Mouse (Mus musculus) megakaryocyte, embryonic 14.5 days (primary cell): ENCODE measurements around the gene Gp1ba. TPM values are rescaled to one million over a fixed set of nuclear protein-coding genes. Genes with fewer than 3 reads are reported as not detected.

Experiments
- H3K27me3 ChIP-seq: replicated peaks from 2 replicates; pipeline ENCODE3; 2012; ENCODE audit warnings: inconsistent platforms
- H3K36me3 ChIP-seq: replicated peaks from 2 replicates; pipeline ENCODE3; 2012; ENCODE audit warnings: low read length, inconsistent platforms, mixed read lengths
- H3K4me1 ChIP-seq: 2 replicates; pipeline ENCODE4 v1.6.1; 2012; ENCODE audit warnings: inconsistent platforms
- H3K4me3 ChIP-seq: replicated peaks from 2 replicates; pipeline ENCODE3; 2012; ENCODE audit warnings: moderate library complexity, mild to moderate bottlenecking, inconsistent platforms
- H3K9me3 ChIP-seq: 2 replicates; pipeline ENCODE4 v1.6.1; 2012; ENCODE audit warnings: inconsistent platforms
- FLI1 ChIP-seq: IDR thresholded peaks from 2 replicates; pipeline ENCODE4 v1.6.1; 2012; ENCODE audit warnings: low read length, inconsistent platforms, mixed read lengths
- GATA1 ChIP-seq: IDR thresholded peaks from 3 replicates; pipeline ENCODE4 v1.6.1; 2012; ENCODE audit warnings: mixed read lengths, low read length, inconsistent platforms, borderline replicate concordance
- polyA plus RNA-seq: library from polyadenylated mRNA; stranded (reverse); fragments of >175 nt; gene quantifications from 2 replicates; pipeline ENCODE4 v1.2.3, GENCODE M21; 2012; ENCODE audit warnings: low replicate concordance; ENCODE audit not compliant: insufficient read depth

Gene Gp1ba
- polyA plus RNA-seq, 1 experiment: 898 TPM

DNA sequence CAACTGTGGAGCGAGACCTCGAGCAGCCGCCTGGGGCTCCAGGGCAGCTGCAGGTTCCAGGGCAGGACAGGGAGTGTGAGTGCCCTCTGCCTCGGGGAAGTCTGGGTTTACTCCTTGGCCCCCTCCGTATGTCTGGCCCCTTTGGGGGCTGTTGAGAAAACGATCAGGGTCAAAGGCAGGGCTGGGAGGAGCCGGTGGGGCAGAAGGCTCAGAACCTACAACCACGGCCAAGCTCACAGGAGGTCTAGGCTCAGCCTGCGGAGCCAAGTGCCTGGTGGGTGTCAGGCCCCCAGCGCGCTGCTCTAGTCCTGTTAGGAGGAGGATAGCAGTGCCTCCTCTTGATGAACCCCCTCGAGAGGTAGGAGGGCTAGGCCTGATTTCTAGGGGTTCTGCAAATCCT is 42.2 kb downstream of the Gp1ba start:
- Histone ChIP-seq H3K27me3 (no peaks in the 10 kb centered on the region), H3K36me3 (peaks cover 98% of the 10 kb centered on the region), H3K9me3 (no peaks in the 10 kb centered on the region), H3K4me1 (peaks cover 62% of the 10 kb centered on the region), H3K4me3 (no peak overlapping the region)
- TF ChIP-seq FLI1 (no peak), GATA1 (no peak)

DNA sequence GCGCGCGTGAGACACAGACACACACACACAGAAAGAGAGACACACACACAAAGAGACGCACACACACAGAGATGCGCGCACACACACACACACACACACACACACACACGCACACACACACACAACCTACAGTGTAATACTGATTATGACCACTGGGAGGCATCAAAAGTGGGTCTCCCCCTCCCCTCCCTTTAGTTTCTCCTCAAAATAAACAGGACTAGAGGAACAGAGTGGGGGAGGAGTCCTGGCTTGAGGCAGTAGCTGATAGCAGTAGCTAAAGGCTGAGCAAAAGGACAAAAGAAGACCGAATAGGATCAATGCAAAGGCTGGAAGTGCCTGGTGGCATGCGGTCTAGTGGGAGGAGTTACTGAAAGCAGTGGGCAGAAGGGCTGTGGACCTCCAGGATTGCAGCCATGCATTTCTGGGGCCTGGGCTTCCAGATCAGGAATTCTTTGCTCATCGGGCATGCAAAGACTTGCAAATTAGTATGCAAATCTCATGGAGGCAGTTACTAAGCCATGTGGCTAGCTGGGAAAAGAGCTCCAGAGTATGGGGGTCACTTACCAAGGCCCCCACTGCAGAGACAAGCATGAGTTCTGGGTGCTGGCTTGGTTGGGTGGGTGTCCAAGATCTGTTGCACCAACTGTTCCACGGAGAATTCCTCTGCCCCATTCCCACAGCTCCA is 43.1 kb downstream of the Gp1ba start:
- Histone ChIP-seq H3K9me3 (no peaks in the 10 kb centered on the region), H3K27me3 (no peaks in the 10 kb centered on the region), H3K36me3 (peaks cover 91% of the 10 kb centered on the region), H3K4me3 (no peak overlapping the region), H3K4me1 (peaks cover 66% of the 10 kb centered on the region)
- TF ChIP-seq GATA1: no peak
- TF ChIP-seq FLI1: no peak

DNA sequence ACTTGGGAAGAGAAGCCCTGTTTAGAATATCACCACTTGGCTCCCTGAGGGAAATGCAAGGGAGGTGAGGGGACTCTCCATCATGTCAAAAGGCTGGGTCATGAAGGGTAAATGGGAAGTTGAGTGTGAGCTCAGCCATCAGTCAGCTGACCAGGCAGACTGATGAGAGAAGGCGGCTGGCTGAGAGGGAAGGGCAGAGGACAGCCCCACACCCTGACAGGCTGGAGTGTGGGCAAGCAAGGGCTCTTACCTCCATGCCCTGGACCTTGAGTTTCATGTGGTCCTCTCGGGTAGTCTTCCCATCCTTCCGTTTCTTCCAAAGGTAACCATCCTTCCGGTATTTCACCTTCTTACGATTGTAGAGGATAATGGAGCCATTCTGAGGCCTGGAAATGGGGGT is 44.7 kb downstream of the Gp1ba start:
- Histone ChIP-seq H3K4me1 (peaks cover 74% of the 10 kb centered on the region), H3K9me3 (no peaks in the 10 kb centered on the region), H3K4me3 (no peak overlapping the region), H3K36me3 (peaks cover 76% of the 10 kb centered on the region), H3K27me3 (no peaks in the 10 kb centered on the region)
- TF ChIP-seq GATA1: no peak
- TF ChIP-seq FLI1: no peak

DNA sequence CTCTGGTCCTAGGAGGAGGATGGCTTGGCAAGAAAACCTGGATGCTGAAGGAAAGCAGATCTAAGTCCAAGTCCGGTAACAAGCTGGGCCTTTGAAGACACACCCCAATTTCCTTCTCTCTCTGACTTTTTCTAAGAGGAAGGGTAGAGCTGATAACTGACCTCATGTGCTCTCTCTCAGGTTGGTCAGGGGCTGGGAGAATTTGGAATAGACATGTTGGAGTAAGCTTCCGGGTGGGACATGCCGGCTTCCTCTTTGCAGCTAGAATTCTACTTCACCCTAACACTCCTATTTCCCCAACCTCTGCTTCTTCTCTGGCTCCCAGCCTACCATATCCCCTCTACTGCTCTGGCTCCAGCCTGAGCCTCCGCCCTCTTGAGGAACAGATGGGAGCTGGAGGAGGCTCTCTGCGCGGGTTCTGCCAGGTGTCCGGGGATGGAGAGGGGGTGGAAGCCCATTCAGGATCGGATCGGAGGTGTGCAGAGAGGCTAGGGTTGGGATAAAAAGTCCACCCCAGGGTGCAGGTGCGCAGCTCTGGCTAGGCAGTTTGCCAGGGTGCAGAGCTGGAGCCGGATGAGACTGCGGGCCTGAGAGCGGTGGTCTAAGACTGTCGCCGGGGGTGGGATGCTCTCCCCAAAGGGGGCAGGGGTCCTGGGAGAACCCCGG is 48.1 kb downstream of the Gp1ba start:
- Histone ChIP-seq H3K27me3 (peaks cover 13% of the 10 kb centered on the region), H3K4me1 (peaks cover 61% of the 10 kb centered on the region), H3K36me3 (peaks cover 43% of the 10 kb centered on the region), H3K9me3 (no peaks in the 10 kb centered on the region), H3K4me3 (peak overlapping the region; percentile 95)
- TF ChIP-seq FLI1: no peak
- no peak for TF ChIP-seq GATA1

DNA sequence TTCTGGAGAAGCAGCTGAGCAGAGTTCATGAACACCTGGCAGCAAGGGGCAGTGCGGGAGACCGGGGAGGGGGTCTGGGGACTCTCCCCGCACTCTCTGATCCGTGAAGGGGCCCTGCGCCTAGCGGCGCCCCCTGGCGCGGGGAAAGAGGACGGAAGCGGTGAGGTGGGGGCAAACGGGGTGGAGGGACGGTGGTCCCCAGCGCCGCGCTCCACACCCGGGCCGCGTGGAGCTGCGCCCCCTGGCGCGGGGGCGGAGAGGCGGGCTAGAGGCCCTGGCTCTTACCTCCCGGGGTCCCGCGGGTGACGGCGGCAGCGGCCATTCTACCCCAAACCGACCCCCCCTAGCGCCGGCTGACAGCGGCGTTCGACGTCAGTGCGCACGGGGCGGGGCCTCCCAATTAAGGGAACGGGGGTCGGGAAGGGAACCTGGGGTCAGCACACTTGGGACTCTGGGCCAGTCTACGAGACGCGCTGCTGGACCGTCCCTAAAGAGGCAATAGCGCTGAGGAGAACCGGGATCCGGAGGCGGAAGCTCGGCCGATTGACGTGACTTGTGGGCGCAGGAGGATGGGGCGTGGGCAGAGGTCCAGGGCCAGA is 48.8 kb downstream of the Gp1ba start, which contains the start of gene Camta2:
Gene Camta2 (minus strand): TSS at position 505 of the 599 bp plus-strand sequence.
- peaks cover 54% of the 10 kb centered on the region for H3K4me1 ChIP-seq
- H3K9me3 ChIP-seq: no peaks in the 10 kb centered on the region
- TF ChIP-seq FLI1 (no peak), GATA1 (no peak)
- peaks cover 36% of the 10 kb centered on the region for H3K36me3 ChIP-seq
- H3K4me3 ChIP-seq: peak within 1 kb of the TSS; percentile 95
- H3K27me3 ChIP-seq: peaks cover 15% of the 10 kb centered on the region

DNA sequence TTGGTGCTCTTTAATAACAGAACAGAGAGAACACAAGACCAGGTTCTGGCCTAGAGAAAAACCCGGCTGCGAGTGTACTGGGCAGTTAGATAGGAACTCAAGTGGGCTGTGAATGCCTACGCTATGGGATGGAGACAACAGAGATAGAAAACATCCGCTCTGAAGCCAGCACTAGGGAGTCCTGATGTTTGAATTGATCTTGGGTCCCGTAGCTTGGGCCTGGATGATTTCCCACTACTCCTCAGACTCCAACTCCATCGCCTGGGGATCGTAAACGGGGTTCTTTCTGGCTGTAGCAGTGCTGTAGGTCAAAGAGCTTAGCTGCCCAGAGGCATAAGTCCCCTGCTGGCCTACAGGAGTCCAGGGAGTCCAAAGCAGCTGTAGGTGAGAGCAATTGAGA is 49.5 kb downstream of the Gp1ba start:
- no peak for TF ChIP-seq GATA1
- no peak for TF ChIP-seq FLI1
- no peaks in the 10 kb centered on the region for H3K9me3 ChIP-seq
- H3K27me3 ChIP-seq: peaks cover 16% of the 10 kb centered on the region
- peaks cover 48% of the 10 kb centered on the region for H3K4me1 ChIP-seq
- H3K36me3 ChIP-seq: peaks cover 29% of the 10 kb centered on the region
- peak overlapping the region; percentile 95 for H3K4me3 ChIP-seq

DNA sequence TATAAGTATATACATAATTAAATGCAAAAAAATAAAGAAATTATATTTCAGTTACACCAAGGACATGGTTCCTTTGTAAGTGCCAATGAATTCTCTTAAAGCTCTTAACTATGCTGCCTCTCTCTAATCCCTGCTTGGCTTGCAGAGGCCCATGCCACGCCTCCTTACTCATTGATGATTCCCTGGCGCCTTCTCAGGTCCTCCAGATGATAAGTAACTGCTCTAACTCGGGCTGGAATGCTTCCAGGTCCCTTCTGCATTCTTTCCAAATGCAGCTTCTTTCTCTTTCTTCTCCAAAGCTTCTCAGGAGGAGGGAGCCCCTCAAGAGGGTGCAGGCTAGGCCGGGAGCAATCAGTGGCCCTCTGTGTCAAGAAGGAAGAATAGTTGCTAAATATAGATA is 50.7 kb downstream of the Gp1ba start:
- Histone ChIP-seq H3K27me3 (peaks cover 22% of the 10 kb centered on the region), H3K4me1 (peaks cover 40% of the 10 kb centered on the region), H3K36me3 (peaks cover 17% of the 10 kb centered on the region), H3K4me3 (no peak overlapping the region), H3K9me3 (no peaks in the 10 kb centered on the region)
- TF ChIP-seq GATA1 (no peak), FLI1 (no peak)

Other genes with a start within 250 kb of the Gp1ba start
- 30.9 and 36.1 TPM in 2 replicates for gene Pelp1, start 229.1 kb upstream of the Gp1ba start, polyA plus RNA-seq
- gene Arrb2, start 206.5 kb upstream of the Gp1ba start, polyA plus RNA-seq: 1,596 and 3,155 TPM in 2 replicates
- gene Med11, start 187.2 kb upstream of the Gp1ba start, polyA plus RNA-seq: 47.7 and 52.0 TPM in 2 replicates
- gene Zmynd15, start 179.7 kb upstream of the Gp1ba start, polyA plus RNA-seq: 2.1 and 3.6 TPM in 2 replicates
- 1.4 and 23.1 TPM in 2 replicates for gene Cxcl16, start 179.1 kb upstream of the Gp1ba start, polyA plus RNA-seq
- gene Tm4sf5, start 133.9 kb upstream of the Gp1ba start, polyA plus RNA-seq: 0.55 TPM in 1 of 2 replicates, not detected in the other
- gene Vmo1, start 124.5 kb upstream of the Gp1ba start, polyA plus RNA-seq: not detected in 2 replicates
- gene Gltpd2, start 119.9 kb upstream of the Gp1ba start, polyA plus RNA-seq: not detected in 2 replicates
- 79.0 and 226 TPM in 2 replicates for gene Psmb6, start 113.8 kb upstream of the Gp1ba start, polyA plus RNA-seq
- gene Gm40193, start 106.2 kb upstream of the Gp1ba start, polyA plus RNA-seq: not detected in 2 replicates
- gene Pld2, start 99.1 kb upstream of the Gp1ba start, polyA plus RNA-seq: 1.1 TPM in 1 of 2 replicates, not detected in the other
- 122 and 129 TPM in 2 replicates for gene Mink1, start 76.2 kb upstream of the Gp1ba start, polyA plus RNA-seq
- not detected in 2 replicates for gene 4930544D05Rik, start 23.3 kb upstream of the Gp1ba start, polyA plus RNA-seq
- 0.83 TPM in 1 of 2 replicates, not detected in the other for gene Chrne, start 19.9 kb upstream of the Gp1ba start, polyA plus RNA-seq
- gene Rnf167, start 8.1 kb downstream of the Gp1ba start, polyA plus RNA-seq: 102 and 125 TPM in 2 replicates
- gene Slc25a11, start 8.4 kb downstream of the Gp1ba start, polyA plus RNA-seq: 15.7 and 78.7 TPM in 2 replicates
- 9,580 and 14,702 TPM in 2 replicates for gene Pfn1, start 15.5 kb downstream of the Gp1ba start, polyA plus RNA-seq
- gene Eno3, start 18.1 kb downstream of the Gp1ba start, polyA plus RNA-seq: 4.2 and 8.4 TPM in 2 replicates
- gene Spag7, start 30.3 kb downstream of the Gp1ba start, polyA plus RNA-seq: 40.5 and 288 TPM in 2 replicates
- 22.6 and 68.5 TPM in 2 replicates for gene Camta2, start 49.0 kb downstream of the Gp1ba start, polyA plus RNA-seq
- not detected in 2 replicates for gene Inca1, start 61.0 kb downstream of the Gp1ba start, polyA plus RNA-seq
- gene Kif1c, start 61.4 kb downstream of the Gp1ba start, polyA plus RNA-seq: 6.4 and 13.9 TPM in 2 replicates
- gene Zfp3, start 125.1 kb downstream of the Gp1ba start, polyA plus RNA-seq: 0.55 TPM in 1 of 2 replicates, not detected in the other
- gene Scimp, start 173.5 kb downstream of the Gp1ba start, polyA plus RNA-seq: not detected in 2 replicates
- 2.9 and 29.2 TPM in 2 replicates for gene Rabep1, start 205.7 kb downstream of the Gp1ba start, polyA plus RNA-seq